Mouse (Mus musculus): ENCODE data around the gene Gm7694. TPM values are rescaled to one million over a fixed set of nuclear protein-coding genes. Genes with fewer than 3 reads are reported as not detected.

Gm7694 gene
- polyA plus RNA-seq (2014; fragmentation: Nextera tagmentation; extraction: Ambion mirVana) = 4.8 and 6.6 TPM in 2 replicates

- Histone ChIP-seq H3K4me1 (ENCODE audit: control insufficient read depth, insufficient read depth, low read length) (no peaks in the 10 kb centered on the region), H3K9ac (ENCODE audit: low read depth, low read length) (no peak within 1 kb of the TSS), H3K9me3 (replicated peaks; ENCODE audit: control insufficient read depth, low read length) (no peaks in the 10 kb centered on the region), H3K27me3 (ENCODE audit: control insufficient read depth, insufficient read depth, low read length) (no peaks in the 10 kb centered on the region), H3K27ac (ENCODE audit: low read depth, low read length) (no peak within 1 kb of the TSS), H3K36me3 (ENCODE audit: control insufficient read depth, insufficient read depth, low read length) (no peaks in the 10 kb centered on the region), H3K4me3 (ENCODE audit: low read depth, low read length) (no peak within 1 kb of the TSS), H3K4me2 (no peak within 1 kb of the TSS)
- no peak for ATAC-seq (replicated peaks; ENCODE audit: insufficient number of reproducible peaks, low FRiP score, low TSS enrichment)
- WGBS (ENCODE audit: insufficient replicate concordance) = 90% methylated on average over 4 of the region's 4 CpGs
These were observed at the start of gene Gm7694 for GRCm38 (mm10) chr1:170306232-170306631. Gm7694 (minus strand) TSS chr1:170306332.

DNA sequence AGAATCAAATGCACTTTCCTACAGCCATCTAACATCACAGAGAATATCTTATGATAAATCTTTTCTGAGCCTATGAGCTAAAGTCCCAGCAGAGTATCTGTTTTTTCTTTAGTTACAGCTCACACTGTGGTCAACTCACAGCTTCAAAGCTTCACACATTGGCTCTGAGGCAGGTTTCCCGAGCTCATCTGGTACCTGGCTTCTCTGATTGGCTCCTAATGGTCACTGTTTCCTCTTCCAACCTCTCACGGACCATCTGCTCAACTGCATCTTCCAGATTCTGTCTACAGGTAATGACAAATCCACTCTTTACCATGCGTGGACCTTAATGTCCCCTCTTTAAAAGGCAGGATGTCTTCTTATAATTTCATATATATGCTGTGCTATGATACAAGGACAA is 47.2 kb upstream of the Gm7694 start:
- ATAC-seq (replicated peaks; ENCODE audit: insufficient number of reproducible peaks, low FRiP score, low TSS enrichment) = no peak
- 66% methylated on average over 3 of the region's 3 CpGs for WGBS (ENCODE audit: insufficient replicate concordance)
- Histone ChIP-seq H3K27ac (ENCODE audit: low read depth, low read length) (no peak overlapping the region), H3K9me3 (replicated peaks; ENCODE audit: control insufficient read depth, low read length) (no peaks in the 10 kb centered on the region), H3K4me1 (ENCODE audit: control insufficient read depth, insufficient read depth, low read length) (peaks cover 6% of the 10 kb centered on the region), H3K27me3 (ENCODE audit: control insufficient read depth, insufficient read depth, low read length) (no peaks in the 10 kb centered on the region), H3K9ac (ENCODE audit: low read depth, low read length) (no peak overlapping the region), H3K4me3 (ENCODE audit: low read depth, low read length) (no peak overlapping the region), H3K4me2 (no peak overlapping the region), H3K36me3 (ENCODE audit: control insufficient read depth, insufficient read depth, low read length) (no peaks in the 10 kb centered on the region)

- ATAC-seq (replicated peaks; ENCODE audit: insufficient number of reproducible peaks, low FRiP score, low TSS enrichment) = no peak
- H3K4me2 ChIP-seq = no peak overlapping the region
These were observed 44.9 kb upstream of the Gm7694 start for GRCm38 (mm10) chr1:170351080-170351479.

GRCm38 (mm10) chr1:170346266-170346665 is 40.1 kb upstream of the Gm7694 start:
- Histone ChIP-seq H3K9ac (ENCODE audit: low read depth, low read length) (no peak overlapping the region), H3K9me3 (replicated peaks; ENCODE audit: control insufficient read depth, low read length) (no peaks in the 10 kb centered on the region), H3K4me2 (no peak overlapping the region), H3K4me3 (ENCODE audit: low read depth, low read length) (no peak overlapping the region), H3K36me3 (ENCODE audit: control insufficient read depth, insufficient read depth, low read length) (no peaks in the 10 kb centered on the region), H3K4me1 (ENCODE audit: control insufficient read depth, insufficient read depth, low read length) (no peaks in the 10 kb centered on the region), H3K27me3 (ENCODE audit: control insufficient read depth, insufficient read depth, low read length) (no peaks in the 10 kb centered on the region), H3K27ac (ENCODE audit: low read depth, low read length) (no peak overlapping the region)
- no peak for ATAC-seq (replicated peaks; ENCODE audit: insufficient number of reproducible peaks, low FRiP score, low TSS enrichment)
- 73% methylated on average over 3 of the region's 3 CpGs for WGBS (ENCODE audit: insufficient replicate concordance)

More at GRCm38 (mm10) chr1:170351080-170351479, 44.9 kb upstream of the Gm7694 start:
- H3K4me1 ChIP-seq (ENCODE audit: control insufficient read depth, insufficient read depth, low read length) = peaks cover 5% of the 10 kb centered on the region
- H3K36me3 ChIP-seq (ENCODE audit: control insufficient read depth, insufficient read depth, low read length) = no peaks in the 10 kb centered on the region
- H3K9me3 ChIP-seq (replicated peaks; ENCODE audit: control insufficient read depth, low read length) = no peaks in the 10 kb centered on the region
- no peak overlapping the region for H3K27ac ChIP-seq (ENCODE audit: low read depth, low read length)
- no peak overlapping the region for H3K4me3 ChIP-seq (ENCODE audit: low read depth, low read length)
- no peak overlapping the region for H3K9ac ChIP-seq (ENCODE audit: low read depth, low read length)
- H3K27me3 ChIP-seq (ENCODE audit: control insufficient read depth, insufficient read depth, low read length) = no peaks in the 10 kb centered on the region

GRCm38 (mm10) chr1:170343906-170344305 is 37.8 kb upstream of the Gm7694 start:
- no peak overlapping the region for H3K4me2 ChIP-seq
- 93% methylated on average over 4 of the region's 4 CpGs for WGBS (ENCODE audit: insufficient replicate concordance)
- H3K9ac ChIP-seq (ENCODE audit: low read depth, low read length) = no peak overlapping the region
- H3K36me3 ChIP-seq (ENCODE audit: control insufficient read depth, insufficient read depth, low read length) = no peaks in the 10 kb centered on the region
- no peak for ATAC-seq (replicated peaks; ENCODE audit: insufficient number of reproducible peaks, low FRiP score, low TSS enrichment)
- no peaks in the 10 kb centered on the region for H3K4me1 ChIP-seq (ENCODE audit: control insufficient read depth, insufficient read depth, low read length)
- no peaks in the 10 kb centered on the region for H3K9me3 ChIP-seq (replicated peaks; ENCODE audit: control insufficient read depth, low read length)
- no peaks in the 10 kb centered on the region for H3K27me3 ChIP-seq (ENCODE audit: control insufficient read depth, insufficient read depth, low read length)
- H3K4me3 ChIP-seq (ENCODE audit: low read depth, low read length) = no peak overlapping the region
- H3K27ac ChIP-seq (ENCODE audit: low read depth, low read length) = no peak overlapping the region

GRCm38 (mm10) chr1:170343081-170343480 is 36.9 kb upstream of the Gm7694 start:
- no peak overlapping the region for H3K4me2 ChIP-seq
- no peak overlapping the region for H3K9ac ChIP-seq (ENCODE audit: low read depth, low read length)
- H3K27ac ChIP-seq (ENCODE audit: low read depth, low read length) = no peak overlapping the region
- H3K4me3 ChIP-seq (ENCODE audit: low read depth, low read length) = no peak overlapping the region
- no peaks in the 10 kb centered on the region for H3K27me3 ChIP-seq (ENCODE audit: control insufficient read depth, insufficient read depth, low read length)
- no peaks in the 10 kb centered on the region for H3K9me3 ChIP-seq (replicated peaks; ENCODE audit: control insufficient read depth, low read length)
- ATAC-seq (replicated peaks; ENCODE audit: insufficient number of reproducible peaks, low FRiP score, low TSS enrichment) = no peak
- 64% methylated on average over 8 of the region's 8 CpGs for WGBS (ENCODE audit: insufficient replicate concordance)
- H3K4me1 ChIP-seq (ENCODE audit: control insufficient read depth, insufficient read depth, low read length) = no peaks in the 10 kb centered on the region
- no peaks in the 10 kb centered on the region for H3K36me3 ChIP-seq (ENCODE audit: control insufficient read depth, insufficient read depth, low read length)

GRCm38 (mm10) chr1:170339943-170340342 is 33.8 kb upstream of the Gm7694 start:
- Histone ChIP-seq H3K9me3 (replicated peaks; ENCODE audit: control insufficient read depth, low read length) (no peaks in the 10 kb centered on the region), H3K36me3 (ENCODE audit: control insufficient read depth, insufficient read depth, low read length) (no peaks in the 10 kb centered on the region), H3K4me1 (ENCODE audit: control insufficient read depth, insufficient read depth, low read length) (no peaks in the 10 kb centered on the region), H3K4me3 (ENCODE audit: low read depth, low read length) (no peak overlapping the region), H3K27me3 (ENCODE audit: control insufficient read depth, insufficient read depth, low read length) (no peaks in the 10 kb centered on the region), H3K9ac (ENCODE audit: low read depth, low read length) (no peak overlapping the region), H3K27ac (ENCODE audit: low read depth, low read length) (no peak overlapping the region), H3K4me2 (no peak overlapping the region)
- no peak for ATAC-seq (replicated peaks; ENCODE audit: insufficient number of reproducible peaks, low FRiP score, low TSS enrichment)
- 85% methylated on average over 3 of the region's 3 CpGs for WGBS (ENCODE audit: insufficient replicate concordance)

DNA sequence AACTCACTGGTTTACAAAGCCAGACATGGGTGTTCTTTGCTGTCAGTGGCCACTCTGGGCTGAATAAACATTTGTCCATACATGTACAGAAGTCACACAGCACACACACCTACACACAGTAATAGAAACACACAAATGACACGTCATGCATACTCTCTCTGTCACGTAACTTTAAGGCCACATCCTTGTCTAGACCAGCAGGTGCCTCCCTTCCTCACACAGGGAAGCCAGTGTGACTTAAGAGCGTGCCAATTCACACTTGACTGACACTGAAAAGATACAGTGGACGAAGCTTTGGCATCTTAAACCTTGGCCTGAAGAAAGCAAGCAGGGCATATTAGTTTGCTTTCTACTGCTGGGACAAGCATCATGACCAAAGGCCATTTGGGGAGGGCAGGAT is 26.6 kb upstream of the Gm7694 start:
- peaks cover 7% of the 10 kb centered on the region; the same call in 1 of the 2 replicates for H3K4me1 ChIP-seq (ENCODE audit: control insufficient read depth, insufficient read depth, low read length)
- H3K9me3 ChIP-seq (replicated peaks; ENCODE audit: control insufficient read depth, low read length) = no peaks in the 10 kb centered on the region
- H3K27ac ChIP-seq (ENCODE audit: low read depth, low read length) = no peak overlapping the region
- H3K4me2 ChIP-seq = no peak overlapping the region
- WGBS (ENCODE audit: insufficient replicate concordance) = 76% methylated on average over 4 of the region's 4 CpGs
- H3K36me3 ChIP-seq (ENCODE audit: control insufficient read depth, insufficient read depth, low read length) = no peaks in the 10 kb centered on the region
- H3K27me3 ChIP-seq (ENCODE audit: control insufficient read depth, insufficient read depth, low read length) = no peaks in the 10 kb centered on the region
- H3K4me3 ChIP-seq (ENCODE audit: low read depth, low read length) = no peak overlapping the region
- no peak overlapping the region for H3K9ac ChIP-seq (ENCODE audit: low read depth, low read length)
- no peak for ATAC-seq (replicated peaks; ENCODE audit: insufficient number of reproducible peaks, low FRiP score, low TSS enrichment)

DNA sequence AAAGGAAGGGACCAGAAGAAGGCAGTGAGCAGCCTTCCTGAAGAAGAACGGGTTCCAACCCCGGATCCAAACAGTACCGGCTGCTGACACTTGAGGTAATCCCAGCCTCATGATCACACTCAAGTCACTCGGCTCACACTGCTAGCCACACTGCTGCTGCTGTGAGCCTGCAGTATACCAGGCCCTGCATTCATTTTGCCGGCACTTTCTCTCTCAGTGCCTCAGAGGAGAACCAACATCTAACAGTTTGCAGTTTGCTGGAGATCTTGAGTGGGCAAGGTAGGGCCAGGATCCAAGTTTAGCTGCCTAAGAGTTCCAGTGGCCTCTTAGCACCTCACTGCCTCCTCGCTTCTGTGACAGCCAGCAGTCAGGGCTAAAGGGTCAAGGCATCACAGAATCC is 25.8 kb upstream of the Gm7694 start:
- no peak for ATAC-seq (replicated peaks; ENCODE audit: insufficient number of reproducible peaks, low FRiP score, low TSS enrichment)
- H3K27ac ChIP-seq (ENCODE audit: low read depth, low read length) = peak overlapping the region; percentile 36; the same call in 1 of the 2 replicates

More for the DNA sequence above, 25.8 kb upstream of the Gm7694 start:
- no peaks in the 10 kb centered on the region for H3K9me3 ChIP-seq (replicated peaks; ENCODE audit: control insufficient read depth, low read length)
- no peak overlapping the region for H3K4me2 ChIP-seq
- H3K27me3 ChIP-seq (ENCODE audit: control insufficient read depth, insufficient read depth, low read length) = no peaks in the 10 kb centered on the region
- WGBS (ENCODE audit: insufficient replicate concordance) = 42% methylated on average over 6 of the region's 6 CpGs
- peaks cover 7% of the 10 kb centered on the region; the same call in 1 of the 2 replicates for H3K4me1 ChIP-seq (ENCODE audit: control insufficient read depth, insufficient read depth, low read length)
- no peak overlapping the region for H3K4me3 ChIP-seq (ENCODE audit: low read depth, low read length)
- H3K36me3 ChIP-seq (ENCODE audit: control insufficient read depth, insufficient read depth, low read length) = no peaks in the 10 kb centered on the region
- no peak overlapping the region for H3K9ac ChIP-seq (ENCODE audit: low read depth, low read length)

All from heart, embryonic 11.5 days (tissue).